Mouse (Mus musculus) spleen, adult 2 months (tissue): ENCODE measurements around the gene Gm49630.
"Not testable (repeated sequence)": the region's sequence is repeated elsewhere in the genome, so short reads cannot be mapped to it uniquely, and the experiment has no call there.

Experiments
- CTCF ChIP-seq: fragments of 200-500 bp; IDR thresholded peaks from 2 replicates; pipeline ENCODE4 v1.5.1; 2011; ENCODE audit warnings: mild to moderate bottlenecking, inconsistent platforms; ENCODE audit not compliant: insufficient read depth, insufficient read length, insufficient replicate concordance; ENCODE audit errors: extremely low read depth
- POLR2A ChIP-seq: fragments of 200-500 bp; IDR thresholded peaks from 2 replicates; pipeline ENCODE4 v1.6.1; 2011; ENCODE audit warnings: low read depth, low read length, inconsistent platforms

GRCm38 (mm10) chr17:7369401-7369800 lies 2.4 kb downstream of the Gm49630 start:
- not testable (repeated sequence) for TF ChIP-seq POLR2A, CTCF
